Mouse (Mus musculus) heart, postnatal 36 days (tissue): ENCODE results near the gene Macrod2. TPM values are rescaled to one million over a fixed set of nuclear protein-coding genes. Genes with fewer than 3 reads are reported as not detected.
A peak's percentile ranks its signal among the peaks of the same experiment; 100 is the strongest.

Experiments
- DNase-seq, 2 experiments: peaks; one replicate each; pipeline ENCODE4 v3.0.0; 2021 to 2022
- intact Hi-C: fragments of 180-260 bp; cut with DNase I; formaldehyde crosslinking; loops from one replicate; pipeline ENCODE4 v1.15.1; 2025
- total RNA-seq, 2 experiments: library from RNA; stranded (reverse); gene quantifications; 2 replicates each; pipeline ENCODE4 v1.2.3; 2021

Gene Macrod2
- total RNA-seq, 2 experiments from 2014 or later: 7.8 to 8.6 TPM

DNA sequence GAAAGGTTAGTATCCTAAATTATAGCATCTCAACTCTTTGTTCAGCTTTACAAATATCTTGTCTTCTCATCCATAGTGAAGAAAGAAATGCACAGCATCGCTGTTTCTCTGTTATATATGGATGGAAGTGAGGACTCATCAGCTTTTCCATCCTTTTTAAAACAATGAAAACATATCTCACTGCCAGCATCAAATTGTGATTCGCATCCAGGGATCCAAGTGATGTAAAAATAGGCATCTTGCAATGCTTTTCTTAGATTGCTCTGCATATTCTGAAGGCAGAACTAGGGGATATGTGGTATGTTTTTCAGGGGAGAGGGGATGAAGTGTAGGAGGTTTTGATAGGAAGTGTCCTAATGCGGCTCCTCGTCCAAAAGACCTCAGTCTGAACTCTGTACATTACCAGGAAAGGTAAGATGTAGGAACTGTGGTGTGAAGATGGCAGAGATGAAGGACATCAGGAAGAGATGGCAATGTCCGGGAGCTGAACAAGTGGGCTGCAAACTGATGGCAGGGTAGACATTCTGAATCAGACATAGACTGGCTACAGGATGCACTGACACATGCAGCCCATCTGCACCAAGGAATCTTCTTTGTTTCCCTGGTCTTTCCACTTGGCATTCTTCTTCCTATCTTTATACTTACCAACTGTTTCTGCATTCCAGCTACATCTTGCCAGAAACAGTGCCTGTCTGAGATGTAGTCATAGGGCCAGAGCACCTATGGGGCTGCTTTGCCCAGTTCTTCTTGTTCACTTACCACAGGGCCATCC, 1341.8 kb downstream of the Macrod2 start:
- intact Hi-C loops: no loop called here
- no peak for DNase-seq

DNA sequence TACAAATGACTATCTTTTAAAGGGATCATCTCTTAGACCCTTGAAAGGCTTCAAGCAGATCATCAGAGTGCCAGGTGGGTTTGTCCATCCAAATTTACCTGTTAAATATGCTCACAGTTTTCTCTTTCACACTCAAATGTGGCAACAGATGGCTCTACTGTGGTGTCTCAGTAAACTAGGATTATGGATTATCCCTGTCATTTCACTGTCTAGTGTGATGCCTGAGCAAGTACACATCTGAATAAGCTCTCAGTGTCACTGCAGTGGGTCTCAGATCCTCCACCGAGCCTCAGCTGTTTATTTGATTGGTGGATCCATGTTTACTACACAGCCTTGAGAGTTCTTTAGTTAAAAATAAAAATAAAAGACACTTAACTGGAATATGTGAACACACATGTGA, 1343.6 kb downstream of the Macrod2 start:
- intact Hi-C loops: no loop called here
- DNase-seq: no peak

DNA sequence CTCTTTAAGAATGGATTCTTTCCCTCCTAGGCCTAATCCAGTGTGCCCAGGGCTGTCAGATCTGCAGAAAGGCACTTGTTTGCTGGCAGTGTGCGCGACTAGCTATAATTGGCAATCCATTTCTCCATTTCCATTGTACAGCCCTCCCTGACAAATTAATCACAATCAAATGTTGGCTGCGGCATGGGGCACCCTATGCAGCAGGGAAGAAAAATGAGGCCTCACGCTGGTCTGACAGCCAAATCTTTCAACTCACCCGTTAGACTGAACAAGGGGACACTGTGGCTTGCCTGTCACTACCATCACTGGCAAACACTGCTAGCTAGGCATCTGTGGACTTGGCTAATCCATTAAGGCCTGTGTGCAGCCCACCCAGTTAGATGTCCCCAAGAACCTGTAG, 1345.2 kb downstream of the Macrod2 start:
- no peak for DNase-seq
- intact Hi-C loops: no loop called here

- intact Hi-C loops: no loop called here
- DNase-seq: no peak
Observed at GRCm38 (mm10) chr2:141800236-141800635, 1405.1 kb downstream of the Macrod2 start.

DNA sequence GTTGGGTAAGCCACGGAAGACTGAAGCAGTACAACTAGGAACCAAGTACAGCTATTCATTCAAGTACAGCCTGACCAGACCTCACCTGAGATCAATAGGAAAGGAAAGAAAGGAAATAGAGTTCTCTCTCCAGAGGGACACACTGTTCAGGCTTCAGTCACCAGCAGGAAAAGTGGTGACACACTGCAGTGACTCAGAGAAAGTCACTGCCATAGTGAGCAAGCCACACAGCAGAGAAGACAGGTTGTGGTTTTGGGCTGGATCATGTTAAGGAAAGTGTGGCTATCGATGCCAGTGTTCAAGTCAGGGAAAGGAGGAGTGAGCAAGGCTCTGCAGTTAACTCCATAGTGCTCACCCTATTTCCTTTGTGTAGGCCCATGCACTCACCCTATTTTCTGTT, 1405.8 kb downstream of the Macrod2 start:
- intact Hi-C loops: no loop called here
- no peak for DNase-seq

GRCm38 (mm10) chr2:141816266-141816665, 1421.2 kb downstream of the Macrod2 start:
- intact Hi-C loops: no loop called here
- no peak for DNase-seq

DNA sequence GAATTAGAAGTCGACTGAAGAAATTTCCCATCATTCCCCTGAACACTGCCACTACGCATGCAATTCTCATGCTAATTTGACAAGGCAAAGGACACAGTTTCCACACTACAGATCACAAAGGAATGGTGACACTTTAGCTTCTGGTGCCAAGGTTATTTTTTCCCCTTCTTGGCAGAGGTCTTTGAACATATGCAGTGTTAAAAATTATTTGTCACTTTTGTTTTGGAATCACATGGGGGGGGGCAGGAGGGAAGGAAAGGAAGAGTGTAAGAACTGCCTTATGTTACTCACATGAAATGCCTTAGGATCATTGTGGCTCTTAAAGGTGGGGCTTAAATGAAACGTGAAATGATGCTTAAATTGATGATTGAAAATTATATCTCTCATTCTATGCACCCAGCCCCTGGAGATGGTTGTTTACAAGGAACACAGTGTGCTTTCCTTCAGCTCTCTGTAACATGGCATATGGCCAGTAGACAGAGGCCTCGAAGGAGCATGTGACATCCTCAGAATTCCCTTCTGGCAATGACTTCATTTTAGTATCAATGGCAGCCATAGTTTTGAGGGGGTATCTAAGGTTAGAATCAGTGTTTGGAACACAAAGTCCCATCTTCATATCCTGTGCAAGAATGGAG, 1422.6 kb downstream of the Macrod2 start:
- DNase-seq: peak in 1 of 2 experiments; percentile 1
- intact Hi-C loops: no loop called here

DNA sequence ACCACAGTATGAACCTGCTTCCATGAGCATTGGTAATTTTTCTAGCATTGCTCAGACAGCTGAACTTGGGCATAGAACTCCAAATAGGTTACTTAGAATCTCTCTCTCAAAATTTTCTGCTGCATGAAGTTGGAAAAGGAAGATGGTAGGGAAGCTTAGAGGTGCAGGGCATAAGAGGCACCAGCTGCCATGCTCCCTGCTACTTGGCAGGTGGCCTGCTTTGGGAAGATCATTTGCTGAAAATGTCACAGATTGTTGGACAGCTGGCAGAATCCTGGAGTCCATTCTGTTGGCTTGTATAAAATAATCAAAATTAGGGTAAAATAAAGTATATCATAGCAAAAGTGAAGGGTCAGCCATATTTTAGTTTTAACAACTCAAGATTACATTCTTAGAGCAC, 1425.7 kb downstream of the Macrod2 start:
- intact Hi-C loops: no loop called here
- no peak for DNase-seq

- DNase-seq: no peak
- intact Hi-C loops: no loop called here
Observed at GRCm38 (mm10) chr2:141825606-141826495, 1430.7 kb downstream of the Macrod2 start.

- no peak for DNase-seq
- intact Hi-C loops: no loop called here
Observed at GRCm38 (mm10) chr2:141830496-141830895, 1435.4 kb downstream of the Macrod2 start.

- no peak for DNase-seq
- intact Hi-C loops: no loop called here
Observed at GRCm38 (mm10) chr2:141831515-141831914, 1436.4 kb downstream of the Macrod2 start.

- no peak for DNase-seq
- intact Hi-C loops: no loop called here
Observed at GRCm38 (mm10) chr2:141834156-141834782, 1439.2 kb downstream of the Macrod2 start.

- no peak for DNase-seq
- intact Hi-C loops: no loop called here
Observed at GRCm38 (mm10) chr2:141844408-141845175, 1449.5 kb downstream of the Macrod2 start.

DNA sequence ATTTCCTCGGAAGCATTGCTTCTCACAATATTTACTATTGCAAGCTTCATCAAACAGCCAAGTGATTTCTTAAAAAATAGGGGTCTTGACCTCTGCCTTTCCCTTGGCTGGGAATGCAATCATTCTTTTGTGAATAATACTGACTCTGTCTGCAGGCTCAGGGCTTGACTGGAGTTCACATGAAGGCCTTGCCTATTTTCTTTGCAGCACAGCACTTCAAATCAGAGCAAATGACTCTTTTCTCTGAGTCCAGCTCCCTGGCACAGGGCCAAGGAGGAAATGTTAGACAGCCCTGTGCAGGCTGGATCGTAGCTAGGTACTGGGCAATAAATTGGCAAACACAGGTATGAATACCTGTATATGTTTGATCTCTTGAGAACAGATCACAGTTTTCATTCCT, 1464.1 kb downstream of the Macrod2 start:
- no peak for DNase-seq
- intact Hi-C loops: no loop called here

GRCm38 (mm10) chr2:141861679-141862268, 1466.7 kb downstream of the Macrod2 start:
- no peak for DNase-seq
- intact Hi-C loops: no loop called here

DNA sequence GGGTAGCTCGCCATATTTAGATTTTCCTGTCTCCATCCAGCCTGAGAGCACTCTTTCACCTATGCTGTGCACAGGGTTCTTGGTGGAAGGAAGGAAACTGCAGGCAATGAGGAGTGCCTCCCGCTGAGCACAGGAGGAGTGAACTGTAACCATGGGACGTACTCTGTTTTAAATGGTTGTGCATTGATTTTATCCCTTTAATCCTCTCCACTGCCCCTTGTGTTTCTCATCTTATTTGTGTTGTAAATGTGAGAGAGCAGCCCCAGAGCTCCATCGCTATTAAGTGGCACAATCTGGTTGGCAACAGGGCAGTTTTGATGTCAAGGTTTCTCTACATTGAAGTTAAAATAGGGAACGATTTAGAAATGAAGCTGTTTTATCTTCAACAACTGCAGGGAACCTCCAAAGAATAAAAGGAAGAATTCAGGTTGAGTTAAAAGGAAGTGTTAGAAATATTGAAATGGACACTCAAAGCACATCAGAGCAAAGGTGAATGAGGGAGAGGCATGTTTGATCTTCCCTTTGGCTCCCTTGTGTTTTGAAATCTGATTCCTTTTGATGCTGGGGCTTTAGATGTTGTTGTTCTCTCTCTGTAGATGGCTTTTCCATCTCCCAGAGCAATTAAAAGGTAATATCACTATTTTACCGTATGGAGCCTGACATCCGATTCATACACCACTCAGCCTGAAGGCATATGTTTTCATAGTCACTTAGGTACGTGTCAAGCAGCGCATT, 1467.6 kb downstream of the Macrod2 start:
- intact Hi-C loops: no loop called here

GRCm38 (mm10) chr2:141863628-141864165, 1468.6 kb downstream of the Macrod2 start:
- intact Hi-C loops: no loop called here
- DNase-seq: no peak

More for the DNA sequence above, 1467.6 kb downstream of the Macrod2 start:
- DNase-seq: no peak

- no peak for DNase-seq
- intact Hi-C loops: no loop called here
Observed at GRCm38 (mm10) chr2:141870930-141871329, 1475.8 kb downstream of the Macrod2 start.
